Mouse (Mus musculus) urinary bladder, postnatal 14 days (tissue): ENCODE measurements around the gene Cd300c2.
"Not testable (repeated sequence)": the region's sequence is repeated elsewhere in the genome, so short reads cannot be mapped to it uniquely, and the experiment has no call there.

Experiments
- DNase-seq: peaks from one replicate; pipeline ENCODE4 v3.0.0; 2021; ENCODE audit warnings: low spot score

Cd300c2 gene

DNA sequence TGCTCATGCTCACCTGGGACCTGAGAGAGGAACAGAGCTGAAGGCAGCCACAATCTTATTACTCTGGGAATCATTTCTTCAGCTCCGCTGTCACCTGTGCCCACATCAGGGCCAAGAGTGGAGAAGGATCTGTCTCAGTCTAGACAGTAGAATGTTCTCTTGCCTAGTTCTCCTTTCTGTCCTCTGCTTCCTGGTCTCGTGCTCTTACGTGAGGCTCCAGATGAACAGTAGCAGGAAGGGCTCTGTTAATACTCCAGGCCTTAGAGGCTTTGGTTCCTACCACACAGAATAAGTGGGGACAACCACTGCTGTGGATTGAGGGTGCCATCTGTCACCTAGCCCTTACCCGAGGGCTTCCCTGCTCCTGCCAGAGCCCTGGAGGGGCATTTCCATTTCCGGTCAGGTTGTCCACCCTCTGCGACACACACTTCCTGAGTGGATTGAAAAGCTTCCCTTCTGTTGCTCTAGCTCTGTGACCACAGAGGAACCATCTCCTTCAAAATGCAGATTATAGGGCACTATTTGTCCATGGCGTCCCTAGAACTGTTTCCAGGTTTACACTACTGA lies at the start of gene Cd300c2:
Gene Cd300c2, minus strand, starts transcription at position 407 of the 567 bp plus-strand sequence.
- DNase-seq, result no peak

DNA sequence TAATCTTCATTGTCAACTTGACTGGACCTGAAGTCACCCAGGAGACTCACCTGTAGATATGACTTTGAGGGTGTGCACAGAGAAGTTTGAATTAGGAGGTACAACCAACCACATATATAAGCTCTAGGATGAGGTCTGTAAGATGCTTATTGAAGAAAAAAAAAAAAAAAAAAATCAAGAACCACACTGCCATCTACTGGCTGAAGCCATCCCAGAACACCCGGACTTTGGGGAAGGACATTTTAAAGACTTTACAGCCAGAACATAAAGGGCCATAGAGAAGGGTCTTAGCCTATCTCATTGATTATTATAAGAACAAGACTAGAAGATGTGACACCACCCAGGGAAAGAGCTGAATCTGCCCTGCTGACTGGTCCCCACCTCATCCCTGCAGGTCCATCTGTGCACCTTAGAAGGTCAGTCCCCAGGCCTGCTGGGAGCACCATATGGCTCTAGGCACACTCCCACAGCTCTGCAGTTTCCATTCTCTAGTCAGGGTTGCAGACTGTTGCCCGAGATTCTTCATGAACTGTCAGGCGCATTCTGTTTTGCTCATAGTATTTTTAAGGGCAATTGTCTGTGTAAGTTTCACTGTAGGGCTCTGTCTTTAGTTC lies 47.7 kb upstream of the Cd300c2 start:
- no peak for DNase-seq

DNA sequence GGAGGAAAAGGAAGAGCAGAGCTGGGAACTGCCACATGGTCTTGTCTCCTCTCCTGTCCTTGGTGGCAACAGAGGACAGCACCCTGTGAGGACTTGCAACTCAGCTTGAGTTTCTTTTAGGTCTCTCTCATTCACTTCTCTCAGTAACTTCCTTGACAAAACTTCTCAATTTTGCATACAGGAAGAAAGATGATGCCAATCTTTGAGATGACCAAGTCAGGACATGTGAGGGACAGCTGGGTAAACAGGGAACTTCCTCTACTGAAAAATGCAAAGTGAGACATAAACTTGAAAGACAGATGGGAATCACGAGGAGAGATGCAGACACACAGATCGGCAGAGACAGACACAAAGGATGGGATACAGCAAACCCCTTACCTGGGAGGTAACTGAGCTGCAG lies 46.6 kb upstream of the Cd300c2 start, which contains the start of gene Cd300ld3:
Gene Cd300ld3, minus strand, starts transcription at position 151 of the 400 bp plus-strand sequence.
- no peak for DNase-seq

DNA sequence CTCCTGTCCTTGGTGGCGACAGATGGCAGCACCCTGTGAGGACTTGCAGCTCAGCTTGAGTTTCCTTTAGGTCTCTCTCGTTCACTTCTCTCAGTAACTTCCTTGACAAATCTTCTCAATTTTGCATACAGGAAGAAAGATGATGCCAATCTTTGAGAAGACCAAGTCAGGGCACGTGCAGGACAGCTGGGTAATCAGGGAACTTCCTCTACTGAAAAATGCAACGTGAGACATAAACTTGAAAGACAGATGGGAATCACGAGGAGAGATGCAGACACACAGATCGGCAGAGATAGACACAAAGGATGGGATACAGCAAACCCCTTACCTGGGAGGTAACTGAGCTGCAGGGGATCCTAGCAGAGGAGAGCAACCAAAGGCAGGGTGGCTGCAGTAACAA lies 36.0 kb upstream of the Cd300c2 start, which contains the start of gene Cd300ld5:
Gene Cd300ld5, minus strand, starts transcription at position 101 of the 400 bp plus-strand sequence.
- DNase-seq, result not testable (repeated sequence)

DNA sequence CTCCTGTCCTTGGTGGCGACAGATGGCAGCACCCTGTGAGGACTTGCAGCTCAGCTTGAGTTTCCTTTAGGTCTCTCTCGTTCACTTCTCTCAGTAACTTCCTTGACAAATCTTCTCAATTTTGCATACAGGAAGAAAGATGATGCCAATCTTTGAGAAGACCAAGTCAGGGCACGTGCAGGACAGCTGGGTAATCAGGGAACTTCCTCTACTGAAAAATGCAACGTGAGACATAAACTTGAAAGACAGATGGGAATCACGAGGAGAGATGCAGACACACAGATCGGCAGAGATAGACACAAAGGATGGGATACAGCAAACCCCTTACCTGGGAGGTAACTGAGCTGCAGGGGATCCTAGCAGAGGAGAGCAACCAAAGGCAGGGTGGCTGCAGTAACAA lies 25.2 kb upstream of the Cd300c2 start, which contains the start of gene Cd300ld4:
Gene Cd300ld4, minus strand, starts transcription at position 101 of the 400 bp plus-strand sequence.
- not testable (repeated sequence) for DNase-seq

DNA sequence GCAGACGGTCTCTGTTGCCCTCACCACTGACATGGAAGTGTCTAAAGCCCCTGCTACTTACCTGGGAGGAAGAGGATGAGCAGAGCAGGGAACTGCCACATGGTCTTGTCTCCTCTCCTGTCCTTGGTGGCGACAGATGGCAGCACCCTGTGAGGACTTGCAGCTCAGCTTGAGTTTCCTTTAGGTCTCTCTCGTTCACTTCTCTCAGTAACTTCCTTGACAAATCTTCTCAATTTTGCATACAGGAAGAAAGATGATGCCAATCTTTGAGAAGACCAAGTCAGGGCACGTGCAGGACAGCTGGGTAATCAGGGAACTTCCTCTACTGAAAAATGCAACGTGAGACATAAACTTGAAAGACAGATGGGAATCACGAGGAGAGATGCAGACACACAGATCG lies 14.4 kb upstream of the Cd300c2 start, which contains the start of gene Cd300ld2:
Gene Cd300ld2, minus strand, starts transcription at position 101 of the 400 bp plus-strand sequence.
- DNase-seq, result not testable (repeated sequence)

DNA sequence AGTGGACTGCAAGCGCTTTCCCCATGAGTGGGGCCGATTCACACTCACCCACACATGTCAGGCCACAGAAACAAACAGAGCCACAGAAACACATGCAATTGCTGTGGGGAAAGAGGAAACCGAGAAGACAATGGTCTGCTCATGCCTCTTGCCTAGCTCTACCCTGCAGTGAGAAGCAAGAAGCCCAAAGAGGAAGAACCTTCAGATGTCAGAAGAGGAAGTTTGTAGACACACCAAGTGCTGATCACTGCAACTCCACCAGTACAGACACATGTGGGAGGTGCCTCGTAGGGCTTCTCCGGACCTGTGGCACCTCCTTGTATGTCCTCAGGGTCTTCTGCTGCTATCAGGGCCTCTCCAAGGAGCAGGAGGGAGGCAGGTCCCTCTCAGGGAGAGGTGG lies 2.4 kb upstream of the Cd300c2 start:
- DNase-seq, result no peak

DNA sequence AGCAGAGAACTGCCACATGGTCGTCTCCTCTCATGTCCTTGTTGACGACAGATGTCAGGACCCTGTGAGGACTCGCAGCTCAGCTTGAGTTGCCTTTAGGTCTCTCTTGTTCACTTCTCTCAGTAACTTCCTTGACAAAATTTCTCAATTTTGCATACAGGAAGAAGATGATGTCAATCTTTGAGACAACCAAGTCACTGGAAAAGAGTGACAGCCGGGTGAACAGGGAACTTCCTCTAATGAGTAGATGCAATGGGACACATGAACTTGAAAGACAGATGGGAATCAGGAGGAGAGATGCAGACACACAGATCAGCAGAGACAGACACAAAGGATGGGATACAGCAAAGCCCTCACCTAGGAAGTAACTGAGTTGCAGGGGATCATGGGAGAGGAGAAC lies 11.9 kb downstream of the Cd300c2 start, which contains the start of gene Cd300ld:
Gene Cd300ld, minus strand, starts transcription at position 130 of the 400 bp plus-strand sequence.
- no peak for DNase-seq

DNA sequence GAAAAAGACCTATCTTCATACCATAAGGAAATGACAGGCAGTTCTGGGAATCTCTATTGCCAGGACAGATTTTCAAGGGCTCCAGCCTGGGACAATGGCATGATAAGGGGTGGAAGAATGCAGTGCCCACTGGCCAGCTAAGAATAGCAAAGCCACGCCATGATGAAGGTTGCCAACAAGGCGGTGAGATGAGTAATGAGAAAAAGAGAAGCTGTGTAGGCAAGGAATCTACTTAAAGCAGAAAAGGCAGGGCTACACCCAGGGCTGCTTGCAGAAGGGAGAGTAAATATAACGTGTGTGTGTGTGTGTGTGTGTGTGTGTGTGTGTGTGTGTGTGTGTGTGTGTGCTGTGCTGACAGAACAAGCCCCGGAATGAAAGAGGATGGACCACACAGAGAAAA lies 19.8 kb downstream of the Cd300c2 start:
- DNase-seq, result no peak

DNA sequence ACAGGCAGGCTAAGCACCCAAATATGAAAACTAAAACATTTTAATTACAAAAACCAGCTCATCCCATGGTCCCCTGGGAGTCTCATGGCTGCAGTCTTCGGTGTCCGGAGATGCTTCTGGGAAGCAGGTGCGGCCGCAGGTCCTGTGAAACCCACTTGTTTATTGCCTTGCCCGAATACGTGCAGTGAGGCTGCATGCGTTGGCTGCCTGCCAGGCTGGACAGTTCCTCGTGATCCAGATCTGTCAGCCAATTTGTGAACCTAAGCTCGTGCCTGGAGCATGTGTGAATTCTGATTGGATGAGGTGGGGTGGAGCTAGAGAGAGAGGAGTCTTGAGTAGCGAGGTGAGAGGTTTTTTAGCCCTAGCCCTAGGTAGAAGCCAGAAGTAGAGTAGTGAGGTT lies 29.0 kb downstream of the Cd300c2 start:
- DNase-seq, result no peak

DNA sequence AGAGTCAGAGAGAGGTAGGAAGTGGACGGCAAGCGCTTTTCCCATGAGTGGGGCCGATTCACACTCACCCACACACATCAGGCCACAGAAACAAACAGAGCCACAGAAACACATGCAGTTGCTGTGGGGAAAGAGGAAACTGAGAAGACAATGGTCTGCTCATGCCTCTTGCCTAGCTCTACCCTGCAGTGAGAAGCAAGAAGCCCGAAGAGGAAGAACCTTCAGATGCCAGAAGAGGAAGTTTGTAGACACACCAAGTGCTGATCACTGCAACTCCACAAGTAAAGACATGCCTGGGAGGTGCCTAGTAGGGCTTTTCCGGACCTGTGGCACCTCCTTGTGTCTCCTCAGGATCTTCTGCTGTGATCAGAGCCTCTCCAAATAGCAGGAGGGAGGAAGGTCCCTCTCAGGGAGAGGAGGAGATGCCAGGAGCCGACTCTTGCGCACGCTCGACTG lies 32.9 kb downstream of the Cd300c2 start, which contains the start of gene Cd300c:
Gene Cd300c, minus strand, starts transcription at position 406 of the 456 bp plus-strand sequence.
- no peak for DNase-seq

DNA sequence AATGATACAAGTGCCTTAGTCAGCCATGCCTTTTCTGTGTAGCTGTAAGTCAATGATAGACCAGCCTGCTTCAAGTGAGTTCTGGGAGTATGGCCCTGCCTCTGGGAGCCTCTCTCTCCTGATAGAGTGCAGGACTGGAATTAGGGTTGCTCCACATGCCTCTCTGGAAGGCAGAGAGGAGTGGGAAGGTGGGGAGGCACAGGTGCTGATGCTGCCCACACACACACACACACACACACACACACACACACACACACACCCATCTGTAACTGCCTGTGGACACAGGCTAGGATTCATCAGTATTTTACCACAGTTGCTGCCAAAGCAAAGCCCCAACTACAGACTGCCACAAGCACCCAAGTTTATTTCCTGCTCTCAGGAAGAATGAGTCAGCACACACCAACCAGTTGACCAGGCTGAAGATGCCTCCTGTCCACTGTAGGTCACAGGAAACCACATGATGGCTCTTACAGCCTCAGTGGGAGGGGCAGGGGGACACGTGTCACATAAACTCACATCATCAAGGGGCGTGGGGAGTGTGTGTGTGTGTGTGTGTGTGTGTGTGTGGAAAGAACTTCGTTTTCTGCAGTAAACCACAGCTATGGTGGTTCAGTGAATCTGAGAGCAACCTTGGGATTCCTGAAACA lies 36.4 kb downstream of the Cd300c2 start:
- no peak for DNase-seq

DNA sequence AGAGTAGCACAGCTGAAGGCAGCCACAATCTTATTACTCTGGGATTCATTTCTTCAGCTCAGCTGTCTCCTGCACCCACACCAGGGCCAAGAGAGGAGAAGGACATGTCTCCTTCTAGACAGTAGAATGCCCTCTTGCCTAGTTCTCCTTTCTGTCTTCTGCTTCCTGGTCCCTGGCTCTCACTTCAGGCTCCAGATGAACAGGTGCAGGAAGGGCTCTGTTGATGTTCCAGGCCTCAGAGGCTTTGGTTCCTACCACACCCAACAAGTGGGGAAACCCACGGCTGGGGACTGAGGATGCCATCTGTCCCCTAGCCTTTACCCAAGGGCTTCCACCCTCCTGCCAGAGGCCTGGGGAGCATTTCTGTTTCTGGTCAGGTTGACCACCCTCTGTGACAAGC lies 41.3 kb downstream of the Cd300c2 start:
- DNase-seq, result no peak
